Comparison of ENCODE assay signal across 9 mouse cellular contexts in the genomic region with DNA sequence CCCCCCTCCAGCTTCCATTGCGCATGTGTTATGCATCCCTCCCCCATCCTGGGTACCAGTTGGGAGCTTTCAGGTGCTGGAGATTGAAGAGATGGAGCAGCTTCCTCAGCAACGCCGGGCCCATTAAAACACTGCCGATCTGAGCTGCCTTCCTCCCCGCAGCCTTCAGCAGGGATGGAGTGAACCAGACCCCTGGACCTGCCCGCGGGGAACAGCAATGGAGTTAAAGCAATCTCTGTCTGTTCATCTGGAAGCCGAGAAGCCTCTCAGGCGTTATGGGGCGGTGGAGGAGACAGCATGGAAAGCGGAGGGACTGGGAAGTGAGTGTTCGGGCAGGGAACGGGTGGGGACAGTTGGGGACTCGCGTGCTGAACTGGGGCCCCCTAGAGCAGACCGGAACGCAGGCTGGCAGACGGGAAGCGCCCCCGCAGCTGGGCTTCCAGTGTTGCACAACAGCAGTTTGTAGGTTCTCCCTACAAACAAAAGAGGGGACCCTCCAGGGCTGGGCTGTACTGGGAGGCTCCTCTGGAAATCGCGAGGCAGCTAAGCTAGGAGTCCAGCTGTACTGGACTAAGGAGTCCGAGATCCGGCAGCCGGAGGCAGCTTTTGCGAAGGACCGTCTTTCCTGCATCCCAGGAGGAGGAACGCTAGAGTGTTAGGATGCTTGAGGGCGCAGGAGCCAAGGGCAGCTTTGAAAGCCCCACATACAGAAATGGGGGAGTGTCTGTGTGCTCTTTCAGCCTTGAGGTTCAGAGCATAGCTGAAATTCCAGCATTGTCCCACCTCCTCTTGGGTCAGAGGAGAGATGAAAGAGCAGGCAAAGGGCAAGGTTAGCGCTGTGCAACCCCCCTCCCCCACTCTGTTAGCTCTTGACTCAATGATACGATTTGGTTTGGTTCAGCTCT. TPM values are rescaled to one million over a fixed set of nuclear protein-coding genes. Genes with fewer than 3 reads are reported as not detected.
DNase-seq lines count a peak whose midpoint lies in the region; ATAC-seq lines count a peak whose summit lies in the region.
"Had no signal": no experiment of that assay in that cellular context is flagged by ENCODE, and none has a peak within 500 bp of the region (broad histone marks: within the 10 kb centered on the region; RNA-seq: fewer than 3 reads in every experiment).

A gene (plus strand): TSS at position 31 of the 905 bp plus-strand sequence.
A gene (minus strand): TSS at position 315 of the 905 bp plus-strand sequence.

- peaks cover 6% of the 10 kb centered on the region; the same call in 1 of the 2 replicates for H3K27me3 ChIP-seq in lung, embryonic 15.5 days
- no peaks in the 10 kb centered on the region for H3K27me3 ChIP-seq in stomach, embryonic 16.5 days (ENCODE audit: control insufficient read depth, insufficient read depth, low read length)

- H3K9me3 ChIP-seq in lung, embryonic 15.5 days: no peaks in the 10 kb centered on the region
- no peaks in the 10 kb centered on the region for H3K9me3 ChIP-seq in stomach, embryonic 16.5 days (replicated peaks; ENCODE audit: control insufficient read depth, low read length)

- H3K4me1 ChIP-seq in lung, embryonic 15.5 days: peaks cover 8% of the 10 kb centered on the region; the same call in 1 of the 2 replicates
- no peaks in the 10 kb centered on the region; the same call in 1 of the 2 replicates for H3K4me1 ChIP-seq in stomach, embryonic 16.5 days (ENCODE audit: control insufficient read depth, insufficient read depth, low read length)

- DNase-seq in lung, postnatal 25 days (ENCODE audit: low spot score): no peak
- DNase-seq in embryo, embryonic 11 days: peak; percentile 63
- DNase-seq in heart, postnatal 10 days: peak; percentile 0 to 2
- peak; percentile 56 to 57 for DNase-seq in layer of hippocampus, postnatal 25 days (ENCODE audit: extremely low spot score in 1 of 2, low spot score in 1 of 2)
- DNase-seq in gastrocnemius, adult 18-20 months (ENCODE audit: low spot score): no peak

- ATAC-seq in lung, embryonic 15.5 days (ENCODE audit: borderline replicate concordance, extremely low read depth, low FRiP score, low TSS enrichment): peak; percentile 65; the same call in 1 of the 2 replicates
- peak; percentile 90 for ATAC-seq in megakaryocyte progenitor cell, adult 5-6 weeks (replicated peaks; ENCODE audit: poor library complexity)
- peak; percentile 40; the same call in 1 of the 2 replicates for ATAC-seq in stomach, embryonic 16.5 days (ENCODE audit: insufficient read depth, low FRiP score)

- H3K36me3 ChIP-seq in lung, embryonic 15.5 days: no peaks in the 10 kb centered on the region
- H3K36me3 ChIP-seq in stomach, embryonic 16.5 days (ENCODE audit: control insufficient read depth, insufficient read depth, low read length): no peaks in the 10 kb centered on the region

- intact Hi-C loops in heart, postnatal 10 days (cut with DNase I): no loop called here

- under 1% methylated on average over 31 of the region's 31 CpGs for WGBS in lung, embryonic 15.5 days
- under 1% methylated on average over 31 of the region's 31 CpGs for WGBS in stomach, embryonic 16.5 days

- H3K27ac ChIP-seq in lung, embryonic 15.5 days: no peak within 1 kb of the TSS
- H3K27ac ChIP-seq in stomach, embryonic 16.5 days (ENCODE audit: low read length): no peak within 1 kb of the TSS

- H3K4me2 ChIP-seq in lung, embryonic 15.5 days: peak within 1 kb of the TSS; percentile 92
- H3K4me2 ChIP-seq in stomach, embryonic 16.5 days (ENCODE audit: low read depth, low read length): peak within 1 kb of the TSS; percentile 76

- H3K9ac ChIP-seq in lung, embryonic 15.5 days: peak within 1 kb of the TSS; percentile 34
- H3K9ac ChIP-seq in stomach, embryonic 16.5 days (ENCODE audit: low read length): peak within 1 kb of the TSS; percentile 57

- H3K4me3 ChIP-seq in lung, embryonic 15.5 days: peak within 1 kb of the TSS; percentile 38
- H3K4me3 ChIP-seq in stomach, embryonic 16.5 days (replicated peaks; ENCODE audit: low read length): peak within 1 kb of the TSS; percentile 38

RNA-seq across cellular contexts. Expression of the first gene that starts in this region (rescaled TPM):
- 0.30 and 0.59 TPM in 2 replicates for polyA plus RNA-seq in lung, embryonic 15.5 days (2015; fragmentation: Nextera tagmentation; extraction: Ambion mirVana)
- not detected for total RNA-seq in heart, postnatal 10 days (2021)
- total RNA-seq in layer of hippocampus, postnatal 25 days (2021): 100 to 1,000 TPM; 259 to 282 TPM
- total RNA-seq in megakaryocyte progenitor cell, adult 5-6 weeks (2015): 0.12 TPM in 1 of 2 replicates, not detected in the other
- 0.12 TPM in 1 of 2 replicates, not detected in the other for total RNA-seq in megakaryocyte progenitor cell, adult 5-6 weeks (2017)
- polyA plus RNA-seq in stomach, embryonic 16.5 days (2015; fragmentation: Nextera tagmentation; extraction: Ambion mirVana): 2.0 and 2.5 TPM in 2 replicates
- not detected for total RNA-seq in gastrocnemius, adult 18-20 months (2021)
- polyA plus RNA-seq: spleen, adult 2 months had no signal

RNA-seq across cellular contexts. Expression of the second gene that starts in this region (rescaled TPM):
- not detected in 2 replicates for polyA plus RNA-seq in lung, embryonic 15.5 days (2015; fragmentation: Nextera tagmentation; extraction: Ambion mirVana)
- total RNA-seq in heart, postnatal 10 days (2021): not detected
- total RNA-seq in layer of hippocampus, postnatal 25 days (2021): 1 to 10 TPM in 1 of 2 experiments, under 1 TPM in 1; 0.98 to 1.5 TPM
- 6.7 and 10.2 TPM in 2 replicates for total RNA-seq in megakaryocyte progenitor cell, adult 5-6 weeks (2015)
- total RNA-seq in megakaryocyte progenitor cell, adult 5-6 weeks (2017): 6.0 and 12.2 TPM in 2 replicates
- polyA plus RNA-seq in stomach, embryonic 16.5 days (2015; fragmentation: Nextera tagmentation; extraction: Ambion mirVana): 0.19 TPM in 1 of 2 replicates, not detected in the other
- total RNA-seq in gastrocnemius, adult 18-20 months (2021): not detected

Comparison
In these comparisons a context has a peak if more than half of its experiments do, and no peak if none do; other contexts are left out.
1. RNA of the first gene that starts in this region (total RNA-seq): 259 to 282 TPM in layer of hippocampus, postnatal 25 days; not detected in gastrocnemius, adult 18-20 months, 0.12 TPM in megakaryocyte progenitor cell, adult 5-6 weeks and not detected in heart, postnatal 10 days; every median in the first group is over 100 times any median in the second.
2. Peak in ATAC-seq, H3K4me3 ChIP-seq, H3K9ac ChIP-seq and H3K4me2 ChIP-seq in lung, embryonic 15.5 days; RNA of the genes that start here not detected or under 1 TPM.
3. Peak in DNase-seq in heart, postnatal 10 days; RNA of the genes that start here not detected or under 1 TPM.
4. ATAC-seq: peak in every context shown above with its lines; median percentile 90 in megakaryocyte progenitor cell, adult 5-6 weeks; 65 in lung, embryonic 15.5 days; 40 in stomach, embryonic 16.5 days.
5. DNase-seq: peak in embryo, embryonic 11 days (single experiment) and layer of hippocampus, postnatal 25 days (2 of 2); none in lung, postnatal 25 days (single experiment) and gastrocnemius, adult 18-20 months (single experiment).